Mouse (Mus musculus) kidney, adult 9 months (tissue): ENCODE data around the gene Vars.
"Not testable (repeated sequence)": the region's sequence is repeated elsewhere in the genome, so short reads cannot be mapped to it uniquely, and the experiment has no call there.

Source experiments
- DNase-seq: peaks from one replicate; pipeline ENCODE4 v3.0.0; 2022

The Vars gene

GRCm38 (mm10) chr17:35000717-35001451 lies at the start of gene Vars:
TSS of gene Vars (plus strand) at chr17:35000987.
- peak; percentile 86 for DNase-seq

- DNase-seq, result no peak
Observed at GRCm38 (mm10) chr17:34951636-34952377, 49.0 kb upstream of the Vars start.

- peak; percentile 81 for DNase-seq
Observed at GRCm38 (mm10) chr17:34952378-34953040, 48.3 kb upstream of the Vars start.

GRCm38 (mm10) chr17:34953258-34953657 lies 47.5 kb upstream of the Vars start:
- DNase-seq, result no peak

GRCm38 (mm10) chr17:34953904-34954303 lies 46.9 kb upstream of the Vars start:
- peak; percentile 82 for DNase-seq

GRCm38 (mm10) chr17:34954831-34955230 lies 46.0 kb upstream of the Vars start:
- DNase-seq, result no peak

- DNase-seq, result no peak
Observed at GRCm38 (mm10) chr17:34955884-34956283, 44.9 kb upstream of the Vars start.

- DNase-seq, result no peak
Observed at GRCm38 (mm10) chr17:34956340-34956739, 44.4 kb upstream of the Vars start.

- DNase-seq, result not testable (repeated sequence)
Observed at GRCm38 (mm10) chr17:34957291-34957690, 43.5 kb upstream of the Vars start.

GRCm38 (mm10) chr17:34957966-34958365 lies 42.8 kb upstream of the Vars start:
- DNase-seq, result not testable (repeated sequence)

- not testable (repeated sequence) for DNase-seq
Observed at GRCm38 (mm10) chr17:34958734-34959129, 42.1 kb upstream of the Vars start.

GRCm38 (mm10) chr17:34959130-34959778 lies 41.5 kb upstream of the Vars start, which contains the start of gene Hspa1b:
TSS of gene Hspa1b (minus strand) at chr17:34959238.
- peak; percentile 94 for DNase-seq

- DNase-seq, result peak; percentile 67
Observed at GRCm38 (mm10) chr17:34959881-34960515, 40.8 kb upstream of the Vars start.

- no peak for DNase-seq
Observed at GRCm38 (mm10) chr17:34960702-34961493, 39.9 kb upstream of the Vars start.

- no peak for DNase-seq
Observed at GRCm38 (mm10) chr17:34962125-34962524, 38.7 kb upstream of the Vars start.

- no peak for DNase-seq
Observed at GRCm38 (mm10) chr17:34962841-34963240, 37.9 kb upstream of the Vars start.

- peak; percentile 69 for DNase-seq
Observed at GRCm38 (mm10) chr17:34964640-34965049, 36.1 kb upstream of the Vars start.

- DNase-seq, result no peak
Observed at GRCm38 (mm10) chr17:34965627-34966026, 35.2 kb upstream of the Vars start.

GRCm38 (mm10) chr17:34969822-34970221 lies 31.0 kb upstream of the Vars start, which contains the start of gene Gm20481:
TSS of gene Gm20481 (plus strand) at chr17:34969912.
- not testable (repeated sequence) for DNase-seq

- peak; percentile 3 for DNase-seq
Observed at GRCm38 (mm10) chr17:34970850-34971249, 29.9 kb upstream of the Vars start.

GRCm38 (mm10) chr17:34971694-34972068 lies 29.1 kb upstream of the Vars start:
- DNase-seq, result not testable (repeated sequence)
